Mouse (Mus musculus): ENCODE data around the gene Tmem87b. TPM values are rescaled to one million over a fixed set of nuclear protein-coding genes. Genes with fewer than 3 reads are reported as not detected.

Gene Tmem87b
- 30.9 and 32.9 TPM in 2 replicates for polyA plus RNA-seq (2016; fragmentation: Nextera tagmentation; extraction: Ambion mirVana)

GRCm38 (mm10) chr2:128817786-128818681 is at the start of gene Tmem87b:
Gene Tmem87b, plus strand, starts transcription at chr2:128818118.
- peak within 1 kb of the TSS; percentile 75 for H3K9ac ChIP-seq (replicated peaks)
- H3K4me3 ChIP-seq (replicated peaks): peak within 1 kb of the TSS; percentile 87
- peak within 1 kb of the TSS; percentile 91 for H3K27ac ChIP-seq
- no peaks in the 10 kb centered on the region for H3K9me3 ChIP-seq
- 1% methylated on average over 59 of the region's 59 CpGs for WGBS
- peaks cover 6% of the 10 kb centered on the region; the same call in 1 of the 2 replicates for H3K4me1 ChIP-seq (replicated peaks)
- H3K36me3 ChIP-seq: no peaks in the 10 kb centered on the region
- peak; percentile 95 for ATAC-seq (ENCODE audit: insufficient number of reproducible peaks, insufficient read depth, low FRiP score, low TSS enrichment, low read depth)
- H3K27me3 ChIP-seq: no peaks in the 10 kb centered on the region
- peak within 1 kb of the TSS; percentile 79 for H3K4me2 ChIP-seq

DNA sequence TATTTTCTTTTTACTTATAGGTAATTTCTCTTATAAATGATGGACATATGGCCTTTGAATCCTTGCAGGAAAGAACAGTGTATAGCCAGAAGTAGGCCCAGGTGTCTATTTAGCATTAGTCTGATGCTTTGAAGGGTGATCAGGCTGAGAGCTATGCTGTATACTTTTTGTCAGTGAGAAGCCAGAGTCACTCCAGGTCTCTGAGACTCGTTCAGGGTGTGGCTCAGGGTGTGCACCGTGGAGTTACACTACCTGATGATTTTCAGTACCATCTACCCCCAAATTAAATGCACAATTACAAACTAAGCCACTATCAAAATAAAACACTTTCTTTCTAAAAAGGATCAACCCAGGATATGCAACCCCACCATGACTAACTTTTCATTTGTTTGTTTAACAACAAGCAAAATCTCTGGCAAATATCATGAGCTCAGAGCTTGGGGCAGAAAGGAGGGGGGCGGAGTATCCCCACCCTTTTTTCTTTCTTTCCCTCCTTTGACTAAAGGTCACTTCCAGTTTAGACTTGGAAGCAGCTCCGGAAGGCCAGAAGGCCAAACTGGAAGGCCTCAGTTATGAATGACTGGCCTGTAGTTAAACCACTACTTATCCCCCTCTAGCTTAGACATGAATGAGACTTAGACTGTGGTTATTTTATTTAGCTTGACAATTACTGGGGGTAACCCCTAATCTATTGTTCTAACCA is 49.2 kb upstream of the Tmem87b start:
- Histone ChIP-seq H3K36me3 (peaks cover 78% of the 10 kb centered on the region), H3K4me1 (replicated peaks) (no peaks in the 10 kb centered on the region), H3K4me2 (no peak overlapping the region), H3K9ac (replicated peaks) (no peak overlapping the region), H3K27ac (no peak overlapping the region), H3K27me3 (no peaks in the 10 kb centered on the region), H3K4me3 (replicated peaks) (no peak overlapping the region), H3K9me3 (no peaks in the 10 kb centered on the region)
- no peak for ATAC-seq (ENCODE audit: insufficient number of reproducible peaks, insufficient read depth, low FRiP score, low TSS enrichment, low read depth)
- WGBS: 80% methylated on average over 4 of the region's 4 CpGs

- Histone ChIP-seq H3K27me3 (no peaks in the 10 kb centered on the region), H3K36me3 (peaks cover 64% of the 10 kb centered on the region), H3K9me3 (no peaks in the 10 kb centered on the region), H3K27ac (no peak overlapping the region), H3K4me3 (replicated peaks) (no peak overlapping the region), H3K4me1 (replicated peaks) (no peaks in the 10 kb centered on the region), H3K4me2 (no peak overlapping the region), H3K9ac (replicated peaks) (no peak overlapping the region)
- ATAC-seq (ENCODE audit: insufficient number of reproducible peaks, insufficient read depth, low FRiP score, low TSS enrichment, low read depth): no peak
- WGBS: 90% methylated on average over 6 of the region's 6 CpGs
Observed at GRCm38 (mm10) chr2:128770557-128770956, 47.4 kb upstream of the Tmem87b start.

DNA sequence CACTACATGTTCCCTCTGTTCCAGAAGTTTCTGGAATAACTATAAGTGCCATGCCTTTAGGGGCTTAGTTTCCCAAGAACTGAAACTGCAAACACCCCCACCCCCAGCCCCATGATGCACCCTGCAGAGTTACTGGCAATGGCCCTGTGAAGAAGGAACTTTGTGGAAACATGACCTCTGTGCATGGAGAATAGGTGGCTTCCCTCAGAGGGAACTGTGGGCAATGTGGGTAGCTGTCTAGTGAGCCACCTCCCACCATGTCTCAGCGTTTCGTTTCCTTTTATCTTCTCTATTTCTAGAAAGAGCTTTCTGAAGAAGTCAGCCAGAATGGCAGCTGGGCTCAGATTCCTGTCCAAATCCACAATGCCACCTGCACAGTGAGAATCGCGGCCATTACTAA is 46.9 kb upstream of the Tmem87b start:
- Histone ChIP-seq H3K36me3 (peaks cover 65% of the 10 kb centered on the region), H3K27ac (no peak overlapping the region), H3K4me1 (replicated peaks) (no peaks in the 10 kb centered on the region), H3K9me3 (no peaks in the 10 kb centered on the region), H3K4me3 (replicated peaks) (no peak overlapping the region), H3K27me3 (no peaks in the 10 kb centered on the region), H3K4me2 (no peak overlapping the region), H3K9ac (replicated peaks) (no peak overlapping the region)
- ATAC-seq (ENCODE audit: insufficient number of reproducible peaks, insufficient read depth, low FRiP score, low TSS enrichment, low read depth): no peak
- WGBS: 95% methylated on average over 4 of the region's 4 CpGs

- ATAC-seq (ENCODE audit: insufficient number of reproducible peaks, insufficient read depth, low FRiP score, low TSS enrichment, low read depth): no peak
- H3K4me3 ChIP-seq (replicated peaks): no peak overlapping the region
- no peaks in the 10 kb centered on the region for H3K9me3 ChIP-seq
- peaks cover 66% of the 10 kb centered on the region for H3K36me3 ChIP-seq
- H3K27me3 ChIP-seq: no peaks in the 10 kb centered on the region
- no peaks in the 10 kb centered on the region for H3K4me1 ChIP-seq (replicated peaks)
- 90% methylated on average over 7 of the region's 7 CpGs for WGBS
- no peak overlapping the region for H3K9ac ChIP-seq (replicated peaks)
- H3K27ac ChIP-seq: no peak overlapping the region
- H3K4me2 ChIP-seq: no peak overlapping the region
Observed at GRCm38 (mm10) chr2:128771750-128772338, 46.1 kb upstream of the Tmem87b start.

DNA sequence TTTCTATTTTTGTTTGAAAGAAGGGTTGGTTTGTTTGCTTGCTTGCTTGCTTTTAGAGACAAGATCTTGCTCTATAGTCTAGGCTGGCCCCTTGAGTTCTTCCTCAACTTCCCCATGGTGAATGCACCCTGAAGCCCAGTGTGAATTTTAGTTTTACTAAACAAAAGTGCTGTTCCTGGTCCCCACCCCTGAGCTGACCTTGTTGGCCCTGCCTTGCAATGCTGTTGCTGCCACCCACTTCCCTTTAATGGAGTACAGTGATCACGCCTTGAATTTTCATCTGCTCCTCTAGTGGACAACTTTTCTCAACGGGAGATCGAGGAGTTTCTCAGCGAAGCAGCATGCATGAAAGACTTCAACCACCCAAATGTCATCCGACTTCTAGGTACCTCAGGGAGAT is 35.7 kb upstream of the Tmem87b start:
- Histone ChIP-seq H3K4me2 (no peak overlapping the region), H3K4me3 (replicated peaks) (no peak overlapping the region), H3K36me3 (peaks cover 73% of the 10 kb centered on the region), H3K27ac (0 out of 2 replicates have a peak overlapping the region, but pooled peaks have one; percentile 0), H3K4me1 (replicated peaks) (peaks cover 3% of the 10 kb centered on the region; the same call in 1 of the 2 replicates), H3K27me3 (no peaks in the 10 kb centered on the region), H3K9ac (replicated peaks) (no peak overlapping the region), H3K9me3 (no peaks in the 10 kb centered on the region)
- WGBS: 93% methylated on average over 5 of the region's 5 CpGs
- ATAC-seq (ENCODE audit: insufficient number of reproducible peaks, insufficient read depth, low FRiP score, low TSS enrichment, low read depth): no peak

DNA sequence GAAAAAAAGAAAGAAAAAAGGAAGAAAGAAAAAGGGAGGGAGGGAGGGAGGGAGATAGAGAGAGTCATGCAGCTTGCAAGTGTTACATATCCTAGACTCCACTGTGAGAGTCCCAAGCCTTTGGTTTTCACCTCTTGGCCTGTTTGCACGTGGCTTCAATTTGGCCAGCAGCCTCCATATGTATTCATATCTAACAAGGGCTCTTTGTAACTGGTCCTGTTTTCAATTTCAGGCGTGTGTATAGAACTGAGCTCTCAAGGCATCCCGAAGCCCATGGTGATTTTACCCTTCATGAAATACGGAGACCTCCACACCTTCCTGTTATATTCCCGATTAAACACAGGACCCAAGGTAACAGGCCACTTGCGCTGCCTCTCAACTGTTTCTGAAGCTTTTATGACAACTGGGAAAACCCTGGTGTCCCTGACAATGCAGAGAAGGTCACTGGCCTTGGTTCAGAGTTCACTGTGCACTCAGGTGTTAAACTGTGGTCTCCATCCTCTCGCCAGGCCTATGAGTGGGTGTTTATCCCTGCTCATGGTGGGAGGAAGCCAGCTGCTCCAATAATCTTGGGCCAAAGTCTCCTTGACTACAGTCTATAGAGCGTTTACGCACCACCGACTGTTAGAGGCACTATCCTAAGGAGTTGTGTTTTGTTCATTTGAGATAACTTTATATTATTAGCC is 34.1 kb upstream of the Tmem87b start:
- Histone ChIP-seq H3K27ac (peak overlapping the region; percentile 77), H3K4me3 (replicated peaks) (no peak overlapping the region), H3K36me3 (peaks cover 74% of the 10 kb centered on the region), H3K9me3 (no peaks in the 10 kb centered on the region), H3K9ac (replicated peaks) (no peak overlapping the region), H3K27me3 (no peaks in the 10 kb centered on the region), H3K4me2 (no peak overlapping the region), H3K4me1 (replicated peaks) (peaks cover 3% of the 10 kb centered on the region; the same call in 1 of the 2 replicates)
- 59% methylated on average over 10 of the region's 10 CpGs for WGBS
- peak; percentile 31; the same call in 1 of the 2 replicates for ATAC-seq (ENCODE audit: insufficient number of reproducible peaks, insufficient read depth, low FRiP score, low TSS enrichment, low read depth)

GRCm38 (mm10) chr2:128784814-128785213 is 33.1 kb upstream of the Tmem87b start:
- no peak for ATAC-seq (ENCODE audit: insufficient number of reproducible peaks, insufficient read depth, low FRiP score, low TSS enrichment, low read depth)
- H3K4me1 ChIP-seq (replicated peaks): peaks cover 3% of the 10 kb centered on the region; the same call in 1 of the 2 replicates
- H3K27me3 ChIP-seq: no peaks in the 10 kb centered on the region
- WGBS: 93% methylated on average over 7 of the region's 7 CpGs
- H3K36me3 ChIP-seq: peaks cover 72% of the 10 kb centered on the region
- H3K4me3 ChIP-seq (replicated peaks): no peak overlapping the region
- H3K9ac ChIP-seq (replicated peaks): no peak overlapping the region
- H3K9me3 ChIP-seq: no peaks in the 10 kb centered on the region
- H3K27ac ChIP-seq: 0 out of 2 replicates have a peak overlapping the region, but pooled peaks have one; percentile 77
- H3K4me2 ChIP-seq: no peak overlapping the region

- WGBS: 83% methylated on average over 5 of the region's 5 CpGs
- H3K27me3 ChIP-seq: no peaks in the 10 kb centered on the region
- ATAC-seq (ENCODE audit: insufficient number of reproducible peaks, insufficient read depth, low FRiP score, low TSS enrichment, low read depth): no peak
- H3K9me3 ChIP-seq: no peaks in the 10 kb centered on the region
- no peak overlapping the region for H3K4me3 ChIP-seq (replicated peaks)
- H3K27ac ChIP-seq: no peak overlapping the region
- H3K9ac ChIP-seq (replicated peaks): no peak overlapping the region
- peaks cover 76% of the 10 kb centered on the region for H3K36me3 ChIP-seq
- peaks cover 3% of the 10 kb centered on the region; the same call in 1 of the 2 replicates for H3K4me1 ChIP-seq (replicated peaks)
- no peak overlapping the region for H3K4me2 ChIP-seq
Observed at GRCm38 (mm10) chr2:128786341-128786740, 31.6 kb upstream of the Tmem87b start.

DNA sequence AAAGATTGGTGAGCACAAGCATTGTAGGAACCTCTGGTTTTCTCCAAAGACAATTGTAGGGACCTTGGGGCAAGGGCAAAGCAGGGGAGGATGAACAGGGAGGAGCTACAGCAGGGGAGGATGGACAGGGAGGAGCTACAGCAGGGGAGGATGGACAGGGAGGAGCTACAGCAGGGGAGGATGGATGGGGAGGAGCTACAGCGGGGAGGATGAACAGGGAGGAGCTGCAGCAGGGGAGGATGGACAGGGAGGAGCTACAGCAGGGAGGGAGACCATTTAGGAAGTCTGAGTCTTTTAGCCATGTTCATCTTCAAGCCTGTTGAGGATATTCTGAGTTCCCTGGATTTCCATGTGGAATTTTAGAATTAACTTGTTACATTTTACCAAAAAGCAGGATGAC is 31.1 kb upstream of the Tmem87b start:
- no peak for ATAC-seq (ENCODE audit: insufficient number of reproducible peaks, insufficient read depth, low FRiP score, low TSS enrichment, low read depth)
- no peak overlapping the region for H3K4me2 ChIP-seq
- no peak overlapping the region for H3K27ac ChIP-seq
- no peak overlapping the region for H3K9ac ChIP-seq (replicated peaks)
- peaks cover 3% of the 10 kb centered on the region; the same call in 1 of the 2 replicates for H3K4me1 ChIP-seq (replicated peaks)
- H3K27me3 ChIP-seq: no peaks in the 10 kb centered on the region
- no peak overlapping the region for H3K4me3 ChIP-seq (replicated peaks)
- peaks cover 80% of the 10 kb centered on the region for H3K36me3 ChIP-seq
- WGBS: 85% methylated on average over 1 of the region's 1 CpGs
- no peaks in the 10 kb centered on the region for H3K9me3 ChIP-seq

Measured in limb, embryonic 12.5 days (tissue).